9 mouse cellular contexts compared by ENCODE assay signal in genomic region chr13:58090643-58091042, GRCm38 (mm10). TPM values are rescaled to one million over a fixed set of nuclear protein-coding genes. Genes with fewer than 3 reads are reported as not detected.
DNase-seq lines count a peak whose midpoint lies in the region; ATAC-seq lines count a peak whose summit lies in the region.
"Had no signal": no experiment of that assay in that cellular context is flagged by ENCODE, and none has a peak within 500 bp of the region (broad histone marks: within the 10 kb centered on the region; RNA-seq: fewer than 3 reads in every experiment).

No protein-coding gene starts in this region.

- no peaks in the 10 kb centered on the region for H3K27me3 ChIP-seq in neural tube, embryonic 11.5 days (ENCODE audit: control insufficient read depth, insufficient read depth, low read length)
- no peaks in the 10 kb centered on the region for H3K27me3 ChIP-seq in hindbrain, embryonic 10.5 days (ENCODE audit: insufficient read depth, poor library complexity, severe bottlenecking)
- no peaks in the 10 kb centered on the region for H3K27me3 ChIP-seq in midbrain, embryonic 10.5 days (ENCODE audit: low read depth, poor library complexity, severe bottlenecking)

- H3K36me3 ChIP-seq in neural tube, embryonic 11.5 days (ENCODE audit: control insufficient read depth, insufficient read depth, low read length) = no peaks in the 10 kb centered on the region
- peaks cover 4% of the 10 kb centered on the region; the same call in 1 of the 2 replicates for H3K36me3 ChIP-seq in hindbrain, embryonic 10.5 days
- no peaks in the 10 kb centered on the region for H3K36me3 ChIP-seq in midbrain, embryonic 10.5 days

- no peaks in the 10 kb centered on the region for H3K9me3 ChIP-seq in neural tube, embryonic 11.5 days (ENCODE audit: control insufficient read depth, low read length)
- no peaks in the 10 kb centered on the region for H3K9me3 ChIP-seq in hindbrain, embryonic 10.5 days
- no peaks in the 10 kb centered on the region for H3K9me3 ChIP-seq in midbrain, embryonic 10.5 days (replicated peaks)

- no peak overlapping the region for H3K27ac ChIP-seq in neural tube, embryonic 11.5 days (ENCODE audit: low read depth, low read length)
- peak overlapping the region; percentile 53 for H3K27ac ChIP-seq in hindbrain, embryonic 10.5 days
- peak overlapping the region; percentile 60 for H3K27ac ChIP-seq in midbrain, embryonic 10.5 days (replicated peaks)

- intact Hi-C loops in heart, postnatal 25 days (cut with DNase I) = no loop called here

- 36% methylated on average over 8 of the region's 8 CpGs for WGBS in neural tube, embryonic 11.5 days
- WGBS in hindbrain, embryonic 10.5 days = 27% methylated on average over 8 of the region's 8 CpGs
- WGBS in midbrain, embryonic 10.5 days = 27% methylated on average over 8 of the region's 8 CpGs

- ATAC-seq in neural tube, embryonic 11.5 days (ENCODE audit: insufficient read depth, low FRiP score, low TSS enrichment) = peak; percentile 61; the same call in 1 of the 2 replicates

- DNase-seq in neural tube, embryonic 11.5 days (ENCODE audit: low spot score) = peak; percentile 37
- DNase-seq in neural tube, embryonic 10.5 days (ENCODE audit: extremely low spot score, low spot score) = no peak
- peak; percentile 56 for DNase-seq in hindbrain, embryonic 10.5 days (ENCODE audit: low spot score)
- DNase-seq in midbrain, embryonic 10.5 days (ENCODE audit: low spot score) = peak; percentile 67
- peak; percentile 90 for DNase-seq in telencephalon, adult 2 months (ENCODE audit: low read depth, low spot score)
- DNase-seq in gastrocnemius, postnatal 10 days = no peak
- DNase-seq in heart, postnatal 25 days (ENCODE audit: low spot score) = no peak
- DNase-seq in heart, postnatal 4 days = no peak
- DNase-seq: cerebellum, adult 18-20 months had no signal

- no peak overlapping the region for H3K4me3 ChIP-seq in neural tube, embryonic 11.5 days (ENCODE audit: low read depth, low read length)
- peak overlapping the region; percentile 21; the same call in 1 of the 2 replicates for H3K4me3 ChIP-seq in hindbrain, embryonic 10.5 days
- peak overlapping the region; percentile 20; the same call in 1 of the 2 replicates for H3K4me3 ChIP-seq in midbrain, embryonic 10.5 days

- no peak overlapping the region for H3K9ac ChIP-seq in neural tube, embryonic 11.5 days (ENCODE audit: low read length)

- H3K4me1 ChIP-seq in neural tube, embryonic 11.5 days (ENCODE audit: control insufficient read depth, insufficient read depth, low read length) = no peaks in the 10 kb centered on the region; the same call in 1 of the 2 replicates
- H3K4me1 ChIP-seq in hindbrain, embryonic 10.5 days (replicated peaks) = peaks cover 17% of the 10 kb centered on the region
- peaks cover 20% of the 10 kb centered on the region for H3K4me1 ChIP-seq in midbrain, embryonic 10.5 days

- no peak overlapping the region for H3K4me2 ChIP-seq in neural tube, embryonic 11.5 days (ENCODE audit: low read depth)

RNA-seq across cellular contexts. Expression of gene Klhl3, which starts 22.7 kb away (rescaled TPM):
- polyA plus RNA-seq in neural tube, embryonic 11.5 days (2014; fragmentation: Nextera tagmentation; extraction: Ambion mirVana) = 3.3 and 3.5 TPM in 2 replicates
- polyA plus RNA-seq in hindbrain, embryonic 10.5 days (2016; fragmentation: Nextera tagmentation; extraction: Ambion mirVana) = 1.9 and 3.4 TPM in 2 replicates
- 2.1 and 2.9 TPM in 2 replicates for polyA plus RNA-seq in midbrain, embryonic 10.5 days (2016; fragmentation: Nextera tagmentation; extraction: Ambion mirVana)
- total RNA-seq in gastrocnemius, postnatal 10 days (2021) = 1 to 10 TPM; 1.4 TPM
- 1 to 10 TPM; 2.6 TPM for total RNA-seq in heart, postnatal 25 days (2021)
- total RNA-seq in heart, postnatal 4 days (2021) = 1 to 10 TPM; 5.6 to 5.8 TPM

RNA-seq across cellular contexts. Expression of gene Hnrnpa0, which starts 37.7 kb away (rescaled TPM):
- polyA plus RNA-seq in neural tube, embryonic 11.5 days (2014; fragmentation: Nextera tagmentation; extraction: Ambion mirVana) = 47.3 and 51.0 TPM in 2 replicates
- 41.4 and 46.1 TPM in 2 replicates for polyA plus RNA-seq in hindbrain, embryonic 10.5 days (2016; fragmentation: Nextera tagmentation; extraction: Ambion mirVana)
- 48.9 and 56.6 TPM in 2 replicates for polyA plus RNA-seq in midbrain, embryonic 10.5 days (2016; fragmentation: Nextera tagmentation; extraction: Ambion mirVana)
- 10 to 100 TPM; 90.3 to 91.7 TPM for total RNA-seq in gastrocnemius, postnatal 10 days (2021)
- 10 to 100 TPM; 64.3 to 70.2 TPM for total RNA-seq in heart, postnatal 25 days (2021)
- 100 to 1,000 TPM; 191 to 196 TPM for total RNA-seq in heart, postnatal 4 days (2021)

Comparison
In these comparisons a context has a peak if more than half of its experiments do, and no peak if none do; other contexts are left out.
1. DNase-seq: peak in neural tube, embryonic 11.5 days (single experiment), hindbrain, embryonic 10.5 days (single experiment), midbrain, embryonic 10.5 days (single experiment) and telencephalon, adult 2 months (single experiment); none in neural tube, embryonic 10.5 days (single experiment), gastrocnemius, postnatal 10 days (single experiment), heart, postnatal 25 days (single experiment) and heart, postnatal 4 days (single experiment).